Mouse (Mus musculus) CH12.LX (cell line): ENCODE results near the gene March4. TPM values are rescaled to one million over a fixed set of nuclear protein-coding genes. Genes with fewer than 3 reads are reported as not detected.

Source experiments
- DNase-seq: peaks from one replicate; pipeline ENCODE4 v3.0.0-alpha.2; 2013; ENCODE audit errors: extremely low read depth
- H3K27ac ChIP-seq: 2 replicates; pipeline ENCODE4 v1.5.1; 2012; ENCODE audit warnings: low read depth, mild to moderate bottlenecking, control low read depth, moderate library complexity; ENCODE audit not compliant: insufficient read depth
- H3K27me3 ChIP-seq: replicated peaks from 2 replicates; pipeline ENCODE3; 2012; ENCODE audit warnings: inconsistent platforms
- H3K36me3 ChIP-seq, 2 experiments: replicated peaks in 1 of 2; 2 replicates each; pipeline versions ENCODE3 to v1.6.1; 2012; ENCODE audit warnings: inconsistent platforms in 1 of 2, low read length in 1 of 2, mild to moderate bottlenecking in 1 of 2, mixed read lengths in 1 of 2, moderate library complexity in 1 of 2; ENCODE audit not compliant: control insufficient read depth in 1 of 2, insufficient read depth in 1 of 2
- H3K4me1 ChIP-seq, 2 experiments: 2 replicates each; pipeline ENCODE4 v1.6.1; 2012; ENCODE audit warnings: inconsistent platforms in 1 of 2, moderate library complexity in 1 of 2; ENCODE audit not compliant: insufficient read depth in 2 of 2, control insufficient read depth in 1 of 2
- H3K4me2 ChIP-seq: 2 replicates; pipeline ENCODE4 v1.6.1; 2012; ENCODE audit warnings: low read depth, mild to moderate bottlenecking, control low read depth; ENCODE audit not compliant: poor library complexity, insufficient read depth, severe bottlenecking
- H3K4me3 ChIP-seq, 3 experiments: fragments of 150-350 bp in 1 of 3; sonication (generic) in 1 of 3; replicated peaks in 1 of 3; 2 replicates each; pipeline versions ENCODE3 to v1.5.1; 2011 to 2012; ENCODE audit warnings: low read depth in 2 of 3, low read length in 2 of 3, mild to moderate bottlenecking in 2 of 3, moderate library complexity in 2 of 3, control low read depth in 1 of 3, improper control_type of control experiment in 1 of 3, inconsistent platforms in 1 of 3, mixed read lengths in 1 of 3; ENCODE audit not compliant: poor library complexity in 1 of 3
- H3K79me2 ChIP-seq: replicated peaks from 2 replicates; pipeline ENCODE4 v1.6.1; 2012; ENCODE audit warnings: mild to moderate bottlenecking, moderate library complexity; ENCODE audit not compliant: control insufficient read depth, poor library complexity, insufficient read depth, severe bottlenecking; ENCODE audit errors: extremely low read depth
- H3K9ac ChIP-seq: 2 replicates; pipeline ENCODE4 v1.6.1; 2012; ENCODE audit warnings: low read depth, mild to moderate bottlenecking, control low read depth, moderate library complexity; ENCODE audit not compliant: insufficient read depth
- H3K9me3 ChIP-seq: replicated peaks from 2 replicates; pipeline ENCODE3; 2012; ENCODE audit warnings: low read length, inconsistent platforms, mixed read lengths
- CHD2 ChIP-seq: IDR thresholded peaks from 2 replicates; pipeline ENCODE4 v1.6.1; 2011; ENCODE audit warnings: low read length, improper control_type of control experiment
- CTCF ChIP-seq, 2 experiments: IDR thresholded peaks in 1 of 2; conservative IDR thresholded peaks in 1 of 2; 2 replicates each; pipeline ENCODE4 v1.5.1; 2011 to 2012; ENCODE audit warnings: low read depth in 2 of 2, low read length in 2 of 2, improper control_type of control experiment in 1 of 2, inconsistent platforms in 1 of 2, mild to moderate bottlenecking in 1 of 2, moderate library complexity in 1 of 2
- EP300 ChIP-seq: IDR thresholded peaks from 2 replicates; pipeline ENCODE4 v1.6.1; 2011; ENCODE audit warnings: low read length, improper control_type of control experiment
- MAZ ChIP-seq: IDR thresholded peaks from 2 replicates; pipeline ENCODE4 v1.6.1; 2012; ENCODE audit warnings: low read depth, mild to moderate bottlenecking, inconsistent platforms, low read length, improper control_type of control experiment, moderate library complexity
- MXI1 ChIP-seq: IDR thresholded peaks from 2 replicates; pipeline ENCODE4 v1.6.1; 2011; ENCODE audit warnings: mild to moderate bottlenecking, low read depth, low read length, improper control_type of control experiment
- NRF1 ChIP-seq: IDR thresholded peaks from 2 replicates; pipeline ENCODE4 v1.6.1; 2014; ENCODE audit warnings: low read depth, mild to moderate bottlenecking, inconsistent platforms, low read length, improper control_type of control experiment, moderate library complexity
- RAD21 ChIP-seq: IDR thresholded peaks from 2 replicates; pipeline ENCODE4 v1.6.1; 2011; ENCODE audit warnings: low read depth, mild to moderate bottlenecking, low read length, improper control_type of control experiment, moderate library complexity
- ZC3H11A ChIP-seq: IDR thresholded peaks from 2 replicates; pipeline ENCODE4 v1.6.1; 2012; ENCODE audit warnings: low read depth, mild to moderate bottlenecking, inconsistent platforms, low read length, improper control_type of control experiment
- ZNF384 ChIP-seq: IDR thresholded peaks from 2 replicates; pipeline ENCODE4 v1.6.1; 2012; ENCODE audit warnings: low read depth, low read length, improper control_type of control experiment, inconsistent platforms
- dilution Hi-C: fragments of 300-500 bp; cut with MboI; formaldehyde crosslinking; loops from 2 replicates; pipeline ENCODE4 v1.14.3; 2020; ENCODE audit warnings: low sequenced_read_pairs; ENCODE audit not compliant: extremely low pct_unique_long_range_greater_than_20kb, extremely low pct_ligation_motif_present
- in situ Hi-C: fragments of 300-500 bp; cut with MboI; formaldehyde crosslinking; loops from 3 replicates; pipeline ENCODE4 v1.14.3; 2019; ENCODE audit warnings: low sequenced_read_pairs, low pct_ligation_motif_present, low pct_unique_long_range_greater_than_20kb, mixed read lengths
- polyA plus RNA-seq: library from polyadenylated mRNA; unstranded; fragments of >175 nt; gene quantifications from 2 replicates; pipeline ENCODE4 v1.2.1, GENCODE M21; 2012; ENCODE audit warnings: low read depth; ENCODE audit not compliant: insufficient read length
- total RNA-seq, 2 experiments: library from RNA; depleted of rRNA; stranded (reverse); fragments of 300-350 nt in 1 of 2; fragments of >200 nt in 1 of 2; gene quantifications; 2 replicates each; pipeline ENCODE4 v1.2.3; 2012 to 2014

The March4 gene
- total and polyA plus RNA-seq, 3 experiments: 0.04 TPM; not detected in 2

- no peak for TF ChIP-seq RAD21
- TF ChIP-seq CHD2: no peak
- peak in 1 of 2 experiments; percentile 3; a peak in 1 of 4 replicates for TF ChIP-seq CTCF (conservative IDR thresholded peaks at IDR 0.05 in 1 of 2, IDR thresholded peaks at IDR 0.05 in 1 of 2; ENCODE audit: low read depth in 2 of 2, low read length in 2 of 2)
Observed at GRCm38 (mm10) chr1:72454733-72455201, 82.0 kb downstream of the March4 start.

GRCm38 (mm10) chr1:72452839-72453238 lies 83.9 kb downstream of the March4 start:
- Histone ChIP-seq H3K4me1 (peaks cover 4 to 18% of the 10 kb centered on the region in 2 experiments), H3K27me3 (no peaks in the 10 kb centered on the region), H3K36me3 (no peaks in the 10 kb centered on the region), H3K4me2 (no peak overlapping the region), H3K9me3 (no peaks in the 10 kb centered on the region), H3K79me2 (no peaks in the 10 kb centered on the region), H3K27ac (no peak overlapping the region), H3K9ac (no peak overlapping the region), H3K4me3 (no peak overlapping the region)
- TF ChIP-seq MXI1 (no peak), EP300 (no peak)
- DNase-seq: no peak
- dilution Hi-C loops (no loop called here), in situ Hi-C loops (no loop called here)

More at GRCm38 (mm10) chr1:72454733-72455201, 82.0 kb downstream of the March4 start:
- H3K4me3 ChIP-seq: no peak overlapping the region
- no peak overlapping the region for H3K9ac ChIP-seq
- no peak overlapping the region for H3K27ac ChIP-seq
- no peaks in the 10 kb centered on the region for H3K79me2 ChIP-seq
- in situ Hi-C loops (no loop called here), dilution Hi-C loops (no loop called here)
- H3K9me3 ChIP-seq: no peaks in the 10 kb centered on the region
- no peak for DNase-seq
- H3K4me1 ChIP-seq: peaks cover 4 to 18% of the 10 kb centered on the region in 2 experiments
- H3K27me3 ChIP-seq: no peaks in the 10 kb centered on the region
- H3K4me2 ChIP-seq: no peak overlapping the region
- H3K36me3 ChIP-seq: no peaks in the 10 kb centered on the region

- no peak for TF ChIP-seq MAZ
- TF ChIP-seq ZNF384: no peak
- TF ChIP-seq NRF1: no peak
- no peak for TF ChIP-seq ZC3H11A
- in situ Hi-C loops: no loop called here
- dilution Hi-C loops: no loop called here
- no peaks in the 10 kb centered on the region for H3K36me3 ChIP-seq
- no peak for DNase-seq
- no peak overlapping the region for H3K27ac ChIP-seq
- no peaks in the 10 kb centered on the region for H3K9me3 ChIP-seq
- H3K4me3 ChIP-seq: no peak overlapping the region
- H3K4me2 ChIP-seq: no peak overlapping the region
- no peak overlapping the region for H3K9ac ChIP-seq
- peaks cover 4 to 9% of the 10 kb centered on the region in 2 experiments for H3K4me1 ChIP-seq
- no peaks in the 10 kb centered on the region for H3K79me2 ChIP-seq
- no peaks in the 10 kb centered on the region for H3K27me3 ChIP-seq
Observed at GRCm38 (mm10) chr1:72450790-72451189, 85.9 kb downstream of the March4 start.
